Comparison of ENCODE assay signal across 9 mouse cellular contexts in the genomic region with DNA sequence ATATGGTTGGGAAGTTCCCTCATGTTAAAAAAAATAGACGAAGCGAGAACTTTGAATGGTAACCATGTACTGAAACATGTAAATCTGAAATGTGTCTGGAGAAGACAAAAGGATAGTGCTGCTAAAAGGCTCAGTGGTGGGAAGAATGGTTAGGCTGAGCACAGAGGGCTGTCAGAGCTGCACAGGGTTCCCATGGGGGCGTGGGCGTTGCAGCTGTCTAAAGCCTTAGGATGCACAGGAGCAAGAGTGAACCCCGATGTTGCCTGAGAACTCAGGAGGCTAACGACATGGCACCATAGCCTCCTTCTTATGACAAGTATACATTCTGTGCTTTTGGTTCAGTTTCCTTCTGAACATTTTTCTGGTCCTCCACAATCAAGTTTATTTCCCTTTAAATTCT.
DNase-seq lines count a peak whose midpoint lies in the region; ATAC-seq lines count a peak whose summit lies in the region.
"Had no signal": no experiment of that assay in that cellular context is flagged by ENCODE, and none has a peak within 500 bp of the region (broad histone marks: within the 10 kb centered on the region; RNA-seq: fewer than 3 reads in every experiment).

No protein-coding gene starts in this region.

- ATAC-seq in hindbrain, embryonic 11.5 days (ENCODE audit: low FRiP score): peak; percentile 51; the same call in 1 of the 2 replicates
- ATAC-seq in hindbrain, embryonic 14.5 days (ENCODE audit: low FRiP score): no peak
- ATAC-seq in CD4-positive, CD25-positive, alpha-beta regulatory T cell, adult 4 months: no peak
- ATAC-seq: intestine, embryonic 15.5 days had no signal

- H3K9ac ChIP-seq in hindbrain, embryonic 11.5 days (ENCODE audit: low read depth, low read length): no peak overlapping the region
- H3K9ac ChIP-seq in hindbrain, embryonic 14.5 days: no peak overlapping the region
- H3K9ac ChIP-seq: intestine, embryonic 15.5 days; limb, embryonic 15.5 days had no signal

- WGBS in hindbrain, embryonic 11.5 days: 69% methylated on average over 6 of the region's 6 CpGs
- WGBS in hindbrain, embryonic 14.5 days: 50% methylated on average over 6 of the region's 6 CpGs

- no peak overlapping the region for H3K4me3 ChIP-seq in hindbrain, embryonic 11.5 days (ENCODE audit: low read depth, low read length)
- H3K4me3 ChIP-seq in hindbrain, embryonic 14.5 days (replicated peaks; ENCODE audit: low read length): no peak overlapping the region
- H3K4me3 ChIP-seq: intestine, embryonic 15.5 days; limb, embryonic 15.5 days had no signal

- no peaks in the 10 kb centered on the region for H3K36me3 ChIP-seq in hindbrain, embryonic 11.5 days (ENCODE audit: control insufficient read depth, insufficient read depth, low read length)
- no peaks in the 10 kb centered on the region for H3K36me3 ChIP-seq in hindbrain, embryonic 14.5 days (replicated peaks; ENCODE audit: control insufficient read depth, insufficient read depth)
- H3K36me3 ChIP-seq: intestine, embryonic 15.5 days; limb, embryonic 15.5 days had no signal

- peak; percentile 41 for DNase-seq in hindbrain, embryonic 11.5 days (ENCODE audit: low spot score)
- no peak for DNase-seq in hindbrain, embryonic 14.5 days (ENCODE audit: low spot score)
- peak; percentile 6 for DNase-seq in retina, embryonic 14.5 days (ENCODE audit: low spot score)
- DNase-seq in retina, postnatal 1 day: no peak
- DNase-seq in heart, postnatal 10 days: peak; percentile 43 to 46
- DNase-seq in urinary bladder, adult 2 months (ENCODE audit: low spot score): no peak

- no peaks in the 10 kb centered on the region for H3K9me3 ChIP-seq in hindbrain, embryonic 11.5 days (ENCODE audit: control insufficient read depth, low read length)
- no peaks in the 10 kb centered on the region for H3K9me3 ChIP-seq in hindbrain, embryonic 14.5 days (ENCODE audit: control insufficient read depth, low read length)
- H3K9me3 ChIP-seq: intestine, embryonic 15.5 days; limb, embryonic 15.5 days had no signal

- no peaks in the 10 kb centered on the region for H3K27me3 ChIP-seq in hindbrain, embryonic 11.5 days (ENCODE audit: control insufficient read depth, insufficient read depth, low read length)
- H3K27me3 ChIP-seq in hindbrain, embryonic 14.5 days (ENCODE audit: control insufficient read depth, insufficient read depth, low read length): no peaks in the 10 kb centered on the region
- H3K27me3 ChIP-seq: intestine, embryonic 15.5 days; limb, embryonic 15.5 days had no signal

- no peak overlapping the region for H3K27ac ChIP-seq in hindbrain, embryonic 11.5 days (ENCODE audit: low read depth, low read length)
- H3K27ac ChIP-seq in hindbrain, embryonic 14.5 days: no peak overlapping the region; the same call in 1 of the 2 replicates
- H3K27ac ChIP-seq: intestine, embryonic 15.5 days; limb, embryonic 15.5 days had no signal

- intact Hi-C loops in heart, postnatal 10 days (cut with DNase I): no loop called here

- no peaks in the 10 kb centered on the region for H3K4me1 ChIP-seq in hindbrain, embryonic 11.5 days (replicated peaks; ENCODE audit: control insufficient read depth, insufficient read depth, low read length)
- peaks cover 9% of the 10 kb centered on the region for H3K4me1 ChIP-seq in hindbrain, embryonic 14.5 days (replicated peaks; ENCODE audit: control insufficient read depth, insufficient read depth, low read length)
- H3K4me1 ChIP-seq: intestine, embryonic 15.5 days; limb, embryonic 15.5 days had no signal

- H3K4me2 ChIP-seq in hindbrain, embryonic 11.5 days (replicated peaks; ENCODE audit: low read depth, low read length): no peak overlapping the region
- H3K4me2 ChIP-seq in hindbrain, embryonic 14.5 days (replicated peaks): no peak overlapping the region
- H3K4me2 ChIP-seq: intestine, embryonic 15.5 days; limb, embryonic 15.5 days had no signal

Comparison
In these comparisons a context has a peak if more than half of its experiments do, and no peak if none do; other contexts are left out.
1. DNase-seq: peak in hindbrain, embryonic 11.5 days (single experiment), retina, embryonic 14.5 days (single experiment) and heart, postnatal 10 days (2 of 2); none in hindbrain, embryonic 14.5 days (single experiment), retina, postnatal 1 day (single experiment) and urinary bladder, adult 2 months (single experiment).